Mouse (Mus musculus) liver, adult 2 months (tissue): ENCODE measurements around the gene Actn2.

Source experiments
- CTCF ChIP-seq: fragments of 200-500 bp; IDR thresholded peaks from 2 replicates; pipeline ENCODE4 v1.5.1; 2011; ENCODE audit warnings: low read depth, low read length, control low read depth
- POLR2A ChIP-seq: fragments of 200-500 bp; IDR thresholded peaks from 2 replicates; pipeline ENCODE4 v1.6.1; 2011; ENCODE audit warnings: low read length, control low read depth; ENCODE audit not compliant: insufficient read depth; ENCODE audit errors: extremely low read depth

GRCm38 (mm10) chr13:12311930-12312492, 28.5 kb downstream of the Actn2 start:
- TF ChIP-seq POLR2A (no peak), CTCF (no peak)
